Mouse (Mus musculus) midbrain, postnatal 0 days (tissue): ENCODE results near the gene Nkx2-1. TPM values are rescaled to one million over a fixed set of nuclear protein-coding genes. Genes with fewer than 3 reads are reported as not detected.
"Not testable (repeated sequence)": the region's sequence is repeated elsewhere in the genome, so short reads cannot be mapped to it uniquely, and the experiment has no call there.

Experiments
- ATAC-seq: fragments of 200-750 bp; cut with Nextera tagmentation; 2 replicates; pipeline ENCODE4 v1.8.0; 2017; ENCODE audit warnings: moderate number of reproducible peaks, mild to moderate bottlenecking, moderate TSS enrichment, moderate library complexity; ENCODE audit not compliant: low FRiP score
- DNase-seq: peaks from one replicate; pipeline ENCODE4 v3.0.0-alpha.2; 2015; ENCODE audit warnings: low spot score
- H3K27ac ChIP-seq: fragments of 300-500 bp; sonication (generic); 2 replicates; pipeline ENCODE4 v1.5.1; 2014; ENCODE audit warnings: low read depth, mild to moderate bottlenecking, low read length, mixed read lengths
- H3K27me3 ChIP-seq: fragments of 300-500 bp; sonication (generic); 2 replicates; pipeline ENCODE4 v1.6.1; 2014; ENCODE audit warnings: low read length, control low read depth, mixed read lengths; ENCODE audit not compliant: insufficient read depth
- H3K36me3 ChIP-seq: fragments of 300-500 bp; sonication (generic); 2 replicates; pipeline ENCODE4 v1.6.1; 2014; ENCODE audit warnings: low read length, control low read depth, mixed read lengths; ENCODE audit not compliant: insufficient read depth
- H3K4me1 ChIP-seq: fragments of 300-500 bp; sonication (generic); 2 replicates; pipeline ENCODE4 v1.6.1; 2014; ENCODE audit warnings: mild to moderate bottlenecking, control low read depth, antibody characterized with exemption, low read length, mixed read lengths; ENCODE audit not compliant: insufficient read depth
- H3K4me2 ChIP-seq: fragments of 300-500 bp; sonication (generic); 2 replicates; pipeline ENCODE4 v1.6.1; 2014; ENCODE audit warnings: low read depth, mild to moderate bottlenecking, low read length, mixed read lengths; ENCODE audit not compliant: poor library complexity, severe bottlenecking
- H3K4me3 ChIP-seq: fragments of 300-500 bp; sonication (generic); 2 replicates; pipeline ENCODE4 v1.5.1; 2014; ENCODE audit warnings: low read depth, mild to moderate bottlenecking, low read length, moderate library complexity
- H3K9ac ChIP-seq: fragments of 300-500 bp; sonication (generic); replicated peaks from 2 replicates; pipeline ENCODE4 v1.6.1; 2014; ENCODE audit warnings: mild to moderate bottlenecking, low read length, moderate library complexity, mixed read lengths; ENCODE audit not compliant: poor library complexity, severe bottlenecking
- H3K9me3 ChIP-seq: fragments of 300-500 bp; sonication (generic); 2 replicates; pipeline ENCODE4 v1.6.1; 2016; ENCODE audit warnings: low read length, control low read depth
- CTCF ChIP-seq: IDR thresholded peaks from 2 replicates; pipeline ENCODE4 v1.5.1; 2016; ENCODE audit warnings: antibody characterized with exemption, mild to moderate bottlenecking
- WGBS: fragments of 180-500 bp; shearing (Covaris S2); extraction: QIAGEN DNeasy Blood & Tissue Kit; methylation state at CpG from one replicate; pipeline ENCODE4 v1.1.7; 2014; 5-methylcytosine and 5-hydroxymethylcytosine counted together
- polyA plus RNA-seq: library from polyadenylated mRNA; unstranded; fragments of >200 nt; fragmentation: Nextera tagmentation; extraction: Ambion mirVana; gene quantifications from 2 replicates; pipeline ENCODE4 v1.2.1, GENCODE M21; 2015
- total RNA-seq: library from RNA; depleted of rRNA; stranded (reverse); fragments of >200 nt; gene quantifications from 2 replicates; pipeline ENCODE4 v1.2.3, GENCODE M21; 2014

The Nkx2-1 gene
- total and polyA plus RNA-seq, 2 experiments from 2014 or later, result 1.6 to 7.6 TPM

- H3K27ac ChIP-seq, result no peak overlapping the region
- no peak overlapping the region for H3K4me3 ChIP-seq
- H3K36me3 ChIP-seq, result no peaks in the 10 kb centered on the region
- H3K4me2 ChIP-seq, result no peak overlapping the region
- no peak for TF ChIP-seq CTCF
- DNase-seq (no peak), ATAC-seq (no peak)
- H3K27me3 ChIP-seq, result peaks cover 92% of the 10 kb centered on the region
- H3K9ac ChIP-seq, result no peak overlapping the region
- no peaks in the 10 kb centered on the region for H3K4me1 ChIP-seq
- no peaks in the 10 kb centered on the region for H3K9me3 ChIP-seq
- WGBS, result 20% methylated on average over 4 of the region's 4 CpGs
These were observed 9.6 kb downstream of the Nkx2-1 start for GRCm38 (mm10) chr12:56527071-56527470.

- not testable (repeated sequence) for H3K4me1 ChIP-seq, H3K4me3 ChIP-seq, H3K27ac ChIP-seq, H3K9ac ChIP-seq, H3K4me2 ChIP-seq, H3K36me3 ChIP-seq, H3K9me3 ChIP-seq
- WGBS, result 4% methylated on average over 8 of the region's 16 CpGs
- H3K27me3 ChIP-seq, result peaks cover 89% of the 10 kb centered on the region
- peak; percentile 58 for TF ChIP-seq CTCF
- 0 out of 2 replicates have a peak, but pooled peaks have one; percentile 47 for ATAC-seq
- peak; percentile 17 for DNase-seq
These were observed 11.4 kb downstream of the Nkx2-1 start for GRCm38 (mm10) chr12:56525219-56525797.

GRCm38 (mm10) chr12:56524201-56524600, 12.5 kb downstream of the Nkx2-1 start:
- Histone ChIP-seq H3K27me3 (peaks cover 89% of the 10 kb centered on the region), H3K4me3 (no peak overlapping the region), H3K9ac (no peak overlapping the region), H3K4me1 (no peaks in the 10 kb centered on the region), H3K27ac (no peak overlapping the region), H3K4me2 (no peak overlapping the region), H3K9me3 (no peaks in the 10 kb centered on the region), H3K36me3 (no peaks in the 10 kb centered on the region)
- no peak for DNase-seq
- 2% methylated on average over 14 of the region's 14 CpGs for WGBS
- no peak for ATAC-seq
- no peak for TF ChIP-seq CTCF

- TF ChIP-seq CTCF, result no peak
- no peak overlapping the region for H3K4me3 ChIP-seq
- H3K4me2 ChIP-seq, result no peak overlapping the region
- no peaks in the 10 kb centered on the region for H3K9me3 ChIP-seq
- H3K27me3 ChIP-seq, result peaks cover 92% of the 10 kb centered on the region
- ATAC-seq (no peak), DNase-seq (no peak)
- H3K27ac ChIP-seq, result no peak overlapping the region
- no peaks in the 10 kb centered on the region for H3K4me1 ChIP-seq
- H3K9ac ChIP-seq, result no peak overlapping the region
- 13% methylated on average over 4 of the region's 4 CpGs for WGBS
- H3K36me3 ChIP-seq, result no peaks in the 10 kb centered on the region
These were observed 14.5 kb downstream of the Nkx2-1 start for GRCm38 (mm10) chr12:56522191-56522590.

- H3K4me1 ChIP-seq, result no peaks in the 10 kb centered on the region
- ATAC-seq, result 0 out of 2 replicates have a peak, but pooled peaks have one; percentile 31
- H3K27ac ChIP-seq, result no peak overlapping the region
- peaks cover 88% of the 10 kb centered on the region for H3K27me3 ChIP-seq
- under 1% methylated on average over 33 of the region's 33 CpGs for WGBS
- no peak overlapping the region for H3K4me2 ChIP-seq
- no peak overlapping the region for H3K4me3 ChIP-seq
- no peak overlapping the region for H3K9ac ChIP-seq
- H3K36me3 ChIP-seq, result no peaks in the 10 kb centered on the region
- no peaks in the 10 kb centered on the region for H3K9me3 ChIP-seq
- no peak for DNase-seq
- no peak for TF ChIP-seq CTCF
These were observed 15.4 kb downstream of the Nkx2-1 start for GRCm38 (mm10) chr12:56521106-56521840.

- Histone ChIP-seq H3K4me2 (no peak overlapping the region), H3K27me3 (peaks cover 81% of the 10 kb centered on the region), H3K9ac (no peak overlapping the region), H3K36me3 (no peaks in the 10 kb centered on the region), H3K9me3 (no peaks in the 10 kb centered on the region), H3K4me3 (no peak overlapping the region), H3K4me1 (no peaks in the 10 kb centered on the region), H3K27ac (no peak overlapping the region)
- no peak for TF ChIP-seq CTCF
- DNase-seq (no peak), ATAC-seq (no peak)
- 1% methylated on average over 22 of the region's 22 CpGs for WGBS
These were observed 16.2 kb downstream of the Nkx2-1 start for GRCm38 (mm10) chr12:56520396-56521105.
